ENCODE assay signal across 8 mouse cellular contexts in genomic region chr2:31917636-31918035, GRCm38 (mm10). TPM values are rescaled to one million over a fixed set of nuclear protein-coding genes. Genes with fewer than 3 reads are reported as not detected.
DNase-seq lines count a peak whose midpoint lies in the region.

No protein-coding gene starts in this region.

- DNase-seq in heart, adult 18-20 months = peak; percentile 28 to 31
- DNase-seq in heart, adult 8-10 months (ENCODE audit: low spot score) = no peak
- DNase-seq in urinary bladder, postnatal 14 days (ENCODE audit: low spot score) = peak; percentile 44
- DNase-seq in urinary bladder, postnatal 4 days (ENCODE audit: low spot score in 2 of 2) = no peak
- DNase-seq in cerebellum, adult 9-11 months = peak; percentile 17
- peak; percentile 65 for DNase-seq in kidney, postnatal 14 days
- peak; percentile 9 for DNase-seq in retina, postnatal 7 days (ENCODE audit: low read depth, low spot score)
- DNase-seq in left cerebral cortex, postnatal 36 days (ENCODE audit: low spot score in 2 of 2) = no peak

- intact Hi-C loops in left cerebral cortex, postnatal 36 days (cut with DNase I) = loop anchor here (10.0 kb wide), 2 partner anchors 217 to 233 kb away; partner anchors contain the start of gene Abl1

RNA-seq across cellular contexts. Expression of gene Lamc3, which starts 30.5 kb away (rescaled TPM):
- total RNA-seq in heart, adult 18-20 months (2021) = under 1 TPM; 0.67 to 0.75 TPM
- under 1 TPM; 0.41 to 0.75 (median 0.55) TPM for total RNA-seq in heart, adult 8-10 months (2022)
- total RNA-seq in left cerebral cortex, postnatal 36 days (2021) = 1 to 10 TPM; 6.8 to 9.6 TPM

RNA-seq across cellular contexts. Expression of gene Aif1l, which starts 32.3 kb away (rescaled TPM):
- 1 to 10 TPM; 2.5 to 3.5 TPM for total RNA-seq in heart, adult 18-20 months (2021)
- 1 to 10 TPM; 2.2 to 4.2 (median 2.9) TPM for total RNA-seq in heart, adult 8-10 months (2022)
- 1 to 10 TPM; 5.3 to 5.9 TPM for total RNA-seq in left cerebral cortex, postnatal 36 days (2021)

RNA-seq across cellular contexts. Expression of gene Nup214, which starts 56.6 kb away (rescaled TPM):
- total RNA-seq in heart, adult 18-20 months (2021) = 10 to 100 TPM; 27.7 to 36.7 TPM
- total RNA-seq in heart, adult 8-10 months (2022) = 10 to 100 TPM; 27.1 to 36.7 (median 34.4) TPM
- 10 to 100 TPM; 56.2 to 60.5 TPM for total RNA-seq in left cerebral cortex, postnatal 36 days (2021)

Comparison
In these comparisons a context has a peak if more than half of its experiments do, and no peak if none do; other contexts are left out.
1. DNase-seq: peak in heart, adult 18-20 months (2 of 2), urinary bladder, postnatal 14 days (single experiment), cerebellum, adult 9-11 months (single experiment), kidney, postnatal 14 days (single experiment) and retina, postnatal 7 days (single experiment); none in heart, adult 8-10 months (single experiment), urinary bladder, postnatal 4 days (0 of 2) and left cerebral cortex, postnatal 36 days (0 of 2).
2. RNA of gene Lamc3, which starts 30.5 kb away (total RNA-seq): 6.8 to 9.6 TPM in left cerebral cortex, postnatal 36 days; 0.67 to 0.75 TPM in heart, adult 18-20 months and 0.41 to 0.75 TPM in heart, adult 8-10 months; every median in the first group is over 4 times any median in the second.